Mouse (Mus musculus): Measurements from ENCODE around the gene D3Ertd254e. TPM values are rescaled to one million over a fixed set of nuclear protein-coding genes. Genes with fewer than 3 reads are reported as not detected.
"Not testable (repeated sequence)": the region's sequence is repeated elsewhere in the genome, so short reads cannot be mapped to it uniquely, and the experiment has no call there.

D3Ertd254e gene
- 14.9 and 15.7 TPM in 2 replicates for polyA plus RNA-seq (2015; fragmentation: Nextera tagmentation; extraction: Ambion mirVana)

- H3K9me3 ChIP-seq (ENCODE audit: control insufficient read depth, low read length): no peaks in the 10 kb centered on the region
- H3K4me1 ChIP-seq (ENCODE audit: control insufficient read depth, insufficient read depth, low read depth, low read length): peaks cover 26% of the 10 kb centered on the region
- peak within 1 kb of the TSS; percentile 81 for H3K4me2 ChIP-seq (ENCODE audit: low read length)
- H3K9ac ChIP-seq (ENCODE audit: low read depth, low read length): peak within 1 kb of the TSS; percentile 99
- peak within 1 kb of the TSS; percentile 88 for H3K4me3 ChIP-seq (ENCODE audit: low read length)
- peak; percentile 100 for ATAC-seq
- no peaks in the 10 kb centered on the region for H3K36me3 ChIP-seq (ENCODE audit: control insufficient read depth, insufficient read depth, low read length)
- peak within 1 kb of the TSS; percentile 91 for H3K27ac ChIP-seq (ENCODE audit: low read depth, low read length)
- under 1% methylated on average over 48 of the region's 54 CpGs for WGBS
- H3K27me3 ChIP-seq (replicated peaks; ENCODE audit: control insufficient read depth, insufficient read depth, low read length): no peaks in the 10 kb centered on the region
These were observed at the start of gene D3Ertd254e for GRCm38 (mm10) chr3:36150934-36151686. Gene D3Ertd254e (plus strand): TSS chr3:36151017.

- ATAC-seq: no peak
- H3K4me1 ChIP-seq (ENCODE audit: control insufficient read depth, insufficient read depth, low read depth, low read length): no peaks in the 10 kb centered on the region
- WGBS: 74% methylated on average over 4 of the region's 4 CpGs
- H3K9me3 ChIP-seq (ENCODE audit: control insufficient read depth, low read length): no peaks in the 10 kb centered on the region
- no peak overlapping the region for H3K27ac ChIP-seq (ENCODE audit: low read depth, low read length)
- H3K4me2 ChIP-seq (ENCODE audit: low read length): no peak overlapping the region
- H3K4me3 ChIP-seq (ENCODE audit: low read length): no peak overlapping the region
- H3K36me3 ChIP-seq (ENCODE audit: control insufficient read depth, insufficient read depth, low read length): no peaks in the 10 kb centered on the region
- H3K27me3 ChIP-seq (replicated peaks; ENCODE audit: control insufficient read depth, insufficient read depth, low read length): no peaks in the 10 kb centered on the region
- H3K9ac ChIP-seq (ENCODE audit: low read depth, low read length): no peak overlapping the region
These were observed 34.7 kb upstream of the D3Ertd254e start for GRCm38 (mm10) chr3:36116076-36116475.

- Histone ChIP-seq H3K36me3 (ENCODE audit: control insufficient read depth, insufficient read depth, low read length) (no peaks in the 10 kb centered on the region), H3K4me3 (ENCODE audit: low read length) (no peak overlapping the region), H3K27ac (ENCODE audit: low read depth, low read length) (no peak overlapping the region), H3K4me1 (ENCODE audit: control insufficient read depth, insufficient read depth, low read depth, low read length) (no peaks in the 10 kb centered on the region), H3K27me3 (replicated peaks; ENCODE audit: control insufficient read depth, insufficient read depth, low read length) (no peaks in the 10 kb centered on the region), H3K9ac (ENCODE audit: low read depth, low read length) (no peak overlapping the region), H3K4me2 (ENCODE audit: low read length) (no peak overlapping the region), H3K9me3 (ENCODE audit: control insufficient read depth, low read length) (peaks cover 2% of the 10 kb centered on the region; the same call in 1 of the 2 replicates)
- no peak for ATAC-seq
These were observed 30.9 kb upstream of the D3Ertd254e start for GRCm38 (mm10) chr3:36119684-36120548.

GRCm38 (mm10) chr3:36126176-36126575 lies 24.6 kb upstream of the D3Ertd254e start:
- not testable (repeated sequence) for H3K27me3 ChIP-seq (replicated peaks; ENCODE audit: control insufficient read depth, insufficient read depth, low read length); H3K9ac ChIP-seq (ENCODE audit: low read depth, low read length); H3K4me2 ChIP-seq (ENCODE audit: low read length); H3K36me3 ChIP-seq (ENCODE audit: control insufficient read depth, insufficient read depth, low read length); ATAC-seq; H3K27ac ChIP-seq (ENCODE audit: low read depth, low read length); H3K4me1 ChIP-seq (ENCODE audit: control insufficient read depth, insufficient read depth, low read depth, low read length); H3K9me3 ChIP-seq (ENCODE audit: control insufficient read depth, low read length); H3K4me3 ChIP-seq (ENCODE audit: low read length)
- WGBS: 95% methylated on average over 9 of the region's 9 CpGs

GRCm38 (mm10) chr3:36136152-36136551 lies 14.7 kb upstream of the D3Ertd254e start:
- H3K4me3 ChIP-seq (ENCODE audit: low read length): no peak overlapping the region
- H3K9ac ChIP-seq (ENCODE audit: low read depth, low read length): no peak overlapping the region
- H3K27me3 ChIP-seq (replicated peaks; ENCODE audit: control insufficient read depth, insufficient read depth, low read length): no peaks in the 10 kb centered on the region
- H3K4me2 ChIP-seq (ENCODE audit: low read length): no peak overlapping the region
- H3K9me3 ChIP-seq (ENCODE audit: control insufficient read depth, low read length): no peaks in the 10 kb centered on the region
- H3K4me1 ChIP-seq (ENCODE audit: control insufficient read depth, insufficient read depth, low read depth, low read length): no peaks in the 10 kb centered on the region
- no peaks in the 10 kb centered on the region for H3K36me3 ChIP-seq (ENCODE audit: control insufficient read depth, insufficient read depth, low read length)
- no peak for ATAC-seq
- H3K27ac ChIP-seq (ENCODE audit: low read depth, low read length): no peak overlapping the region

GRCm38 (mm10) chr3:36137560-36137959 lies 13.3 kb upstream of the D3Ertd254e start:
- no peaks in the 10 kb centered on the region for H3K9me3 ChIP-seq (ENCODE audit: control insufficient read depth, low read length)
- no peak overlapping the region for H3K4me2 ChIP-seq (ENCODE audit: low read length)
- 69% methylated on average over 2 of the region's 2 CpGs for WGBS
- H3K27ac ChIP-seq (ENCODE audit: low read depth, low read length): no peak overlapping the region
- no peak for ATAC-seq
- no peaks in the 10 kb centered on the region for H3K27me3 ChIP-seq (replicated peaks; ENCODE audit: control insufficient read depth, insufficient read depth, low read length)
- no peaks in the 10 kb centered on the region for H3K4me1 ChIP-seq (ENCODE audit: control insufficient read depth, insufficient read depth, low read depth, low read length)
- no peak overlapping the region for H3K4me3 ChIP-seq (ENCODE audit: low read length)
- H3K36me3 ChIP-seq (ENCODE audit: control insufficient read depth, insufficient read depth, low read length): no peaks in the 10 kb centered on the region
- H3K9ac ChIP-seq (ENCODE audit: low read depth, low read length): no peak overlapping the region

GRCm38 (mm10) chr3:36138171-36138660 lies 12.6 kb upstream of the D3Ertd254e start:
- H3K4me1 ChIP-seq (ENCODE audit: control insufficient read depth, insufficient read depth, low read depth, low read length): no peaks in the 10 kb centered on the region
- H3K27ac ChIP-seq (ENCODE audit: low read depth, low read length): no peak overlapping the region
- ATAC-seq: no peak
- no peaks in the 10 kb centered on the region for H3K36me3 ChIP-seq (ENCODE audit: control insufficient read depth, insufficient read depth, low read length)
- WGBS: 76% methylated on average over 1 of the region's 1 CpGs
- no peak overlapping the region for H3K4me3 ChIP-seq (ENCODE audit: low read length)
- no peaks in the 10 kb centered on the region for H3K9me3 ChIP-seq (ENCODE audit: control insufficient read depth, low read length)
- H3K4me2 ChIP-seq (ENCODE audit: low read length): no peak overlapping the region
- no peak overlapping the region for H3K9ac ChIP-seq (ENCODE audit: low read depth, low read length)
- no peaks in the 10 kb centered on the region for H3K27me3 ChIP-seq (replicated peaks; ENCODE audit: control insufficient read depth, insufficient read depth, low read length)

GRCm38 (mm10) chr3:36138996-36139395 lies 11.8 kb upstream of the D3Ertd254e start:
- Histone ChIP-seq H3K27ac (ENCODE audit: low read depth, low read length) (no peak overlapping the region), H3K9ac (ENCODE audit: low read depth, low read length) (no peak overlapping the region), H3K36me3 (ENCODE audit: control insufficient read depth, insufficient read depth, low read length) (no peaks in the 10 kb centered on the region), H3K9me3 (ENCODE audit: control insufficient read depth, low read length) (no peaks in the 10 kb centered on the region), H3K4me1 (ENCODE audit: control insufficient read depth, insufficient read depth, low read depth, low read length) (no peaks in the 10 kb centered on the region), H3K4me2 (ENCODE audit: low read length) (no peak overlapping the region), H3K4me3 (ENCODE audit: low read length) (no peak overlapping the region), H3K27me3 (replicated peaks; ENCODE audit: control insufficient read depth, insufficient read depth, low read length) (no peaks in the 10 kb centered on the region)
- ATAC-seq: no peak

- no peaks in the 10 kb centered on the region for H3K36me3 ChIP-seq (ENCODE audit: control insufficient read depth, insufficient read depth, low read length)
- H3K4me1 ChIP-seq (ENCODE audit: control insufficient read depth, insufficient read depth, low read depth, low read length): peaks cover 25% of the 10 kb centered on the region
- H3K4me3 ChIP-seq (ENCODE audit: low read length): peak overlapping the region; percentile 88
- H3K9me3 ChIP-seq (ENCODE audit: control insufficient read depth, low read length): no peaks in the 10 kb centered on the region
- no peak overlapping the region for H3K27ac ChIP-seq (ENCODE audit: low read depth, low read length)
- no peak for ATAC-seq
- WGBS: 2% methylated on average over 1 of the region's 1 CpGs
- no peak overlapping the region for H3K9ac ChIP-seq (ENCODE audit: low read depth, low read length)
- no peaks in the 10 kb centered on the region for H3K27me3 ChIP-seq (replicated peaks; ENCODE audit: control insufficient read depth, insufficient read depth, low read length)
- peak overlapping the region; percentile 81 for H3K4me2 ChIP-seq (ENCODE audit: low read length)
These were observed 282 bp upstream of the D3Ertd254e start for GRCm38 (mm10) chr3:36150537-36150933.

All from hindbrain, embryonic 16.5 days (tissue).